Mouse (Mus musculus) heart, postnatal 0 days (tissue): Measurements from ENCODE around the gene Atcay.

ENCODE experiments used
- CTCF ChIP-seq: IDR thresholded peaks from 2 replicates; pipeline ENCODE4 v1.5.1; 2016; ENCODE audit warnings: antibody characterized with exemption, control low read depth, low read depth
- EP300 ChIP-seq: IDR thresholded peaks from 2 replicates; pipeline ENCODE4 v1.6.1; 2016; ENCODE audit warnings: antibody characterized with exemption, low read depth

DNA sequence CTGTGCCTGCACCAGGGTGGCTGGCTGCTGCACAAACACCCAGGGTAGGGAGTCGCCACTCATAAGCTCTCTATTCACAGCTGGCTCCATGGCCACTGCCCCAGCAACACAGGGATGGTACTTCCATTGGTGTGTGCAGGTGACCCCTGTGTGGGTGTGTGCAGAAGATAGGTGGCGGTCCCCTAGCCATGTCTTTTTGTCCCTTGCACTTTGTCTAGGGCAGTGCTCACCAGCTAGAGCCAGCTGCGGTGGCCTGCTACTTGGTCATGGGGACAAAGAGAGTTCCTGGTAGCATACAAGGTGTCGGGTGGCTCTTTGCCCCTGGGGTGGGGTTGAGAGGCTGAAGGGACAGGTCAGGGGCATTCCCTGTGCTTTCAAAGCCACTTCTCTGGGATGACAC is 13.5 kb upstream of the Atcay start:
- TF ChIP-seq CTCF (no peak), EP300 (no peak)
